Mouse (Mus musculus): ENCODE results near the gene Gsta2. TPM values are rescaled to one million over a fixed set of nuclear protein-coding genes. Genes with fewer than 3 reads are reported as not detected.
A peak's percentile ranks its signal among the peaks of the same experiment; 100 is the strongest.
"Not testable (repeated sequence)": the region's sequence is repeated elsewhere in the genome, so short reads cannot be mapped to it uniquely, and the experiment has no call there.

Gene Gsta2
- total and polyA plus RNA-seq, 2 experiments from 2014 or later: not detected

- H3K4me1 ChIP-seq (ENCODE audit: insufficient read depth, low read length); H3K27ac ChIP-seq (ENCODE audit: low read depth, low read length); H3K4me3 ChIP-seq (ENCODE audit: low read depth, low read length); H3K27me3 ChIP-seq (ENCODE audit: insufficient read depth, low read length); H3K9ac ChIP-seq (replicated peaks; ENCODE audit: low read length, poor library complexity, severe bottlenecking); H3K36me3 ChIP-seq (ENCODE audit: insufficient read depth, low read length); H3K9me3 ChIP-seq (ENCODE audit: low read length): not testable (repeated sequence)
- 6% methylated on average over 8 of the region's 8 CpGs for WGBS
- peak; percentile 87 for TF ChIP-seq CTCF (IDR thresholded peaks at IDR 0.05)
- H3K4me2 ChIP-seq (ENCODE audit: low read depth, low read length, poor library complexity, severe bottlenecking): peak overlapping the region; percentile 18; the same call in 1 of the 2 replicates
- DNase-seq (ENCODE audit: low spot score) (peak; percentile 51), ATAC-seq (ENCODE audit: low FRiP score) (peak; percentile 56)
Observed at GRCm38 (mm10) chr9:78340324-78340723, 15.3 kb downstream of the Gsta2 start.

- H3K9ac ChIP-seq (replicated peaks; ENCODE audit: low read length, poor library complexity, severe bottlenecking); H3K9me3 ChIP-seq (ENCODE audit: low read length); H3K27ac ChIP-seq (ENCODE audit: low read depth, low read length); H3K36me3 ChIP-seq (ENCODE audit: insufficient read depth, low read length); H3K4me3 ChIP-seq (ENCODE audit: low read depth, low read length); H3K27me3 ChIP-seq (ENCODE audit: insufficient read depth, low read length); ATAC-seq (ENCODE audit: low FRiP score); H3K4me2 ChIP-seq (ENCODE audit: low read depth, low read length, poor library complexity, severe bottlenecking); H3K4me1 ChIP-seq (ENCODE audit: insufficient read depth, low read length): not testable (repeated sequence)
- peak; percentile 18 for DNase-seq (ENCODE audit: low spot score)
Observed at GRCm38 (mm10) chr9:78337050-78337449, 18.5 kb downstream of the Gsta2 start.

- not testable (repeated sequence) for H3K4me3 ChIP-seq (ENCODE audit: low read depth, low read length); ATAC-seq (ENCODE audit: low FRiP score)
- WGBS: 82% methylated on average over 1 of the region's 1 CpGs
Observed at GRCm38 (mm10) chr9:78327289-78327688, 28.3 kb downstream of the Gsta2 start, which contains the start of gene Omt2b. Gene Omt2b (plus strand): TSS chr9:78327589.

GRCm38 (mm10) chr9:78319499-78319898 lies 36.1 kb downstream of the Gsta2 start:
- WGBS: 42% methylated on average over 1 of the region's 1 CpGs
- Histone ChIP-seq H3K27ac (ENCODE audit: low read depth, low read length) (no peak overlapping the region), H3K36me3 (ENCODE audit: insufficient read depth, low read length) (no peaks in the 10 kb centered on the region), H3K4me3 (ENCODE audit: low read depth, low read length) (no peak overlapping the region), H3K4me1 (ENCODE audit: insufficient read depth, low read length) (no peaks in the 10 kb centered on the region), H3K9ac (replicated peaks; ENCODE audit: low read length, poor library complexity, severe bottlenecking) (no peak overlapping the region), H3K27me3 (ENCODE audit: insufficient read depth, low read length) (no peaks in the 10 kb centered on the region), H3K4me2 (ENCODE audit: low read depth, low read length, poor library complexity, severe bottlenecking) (no peak overlapping the region), H3K9me3 (ENCODE audit: low read length) (no peaks in the 10 kb centered on the region)
- peak; percentile 61 for TF ChIP-seq CTCF (IDR thresholded peaks at IDR 0.05)
- no peak for DNase-seq (ENCODE audit: low spot score)
- no peak for ATAC-seq (ENCODE audit: low FRiP score)

More at GRCm38 (mm10) chr9:78327289-78327688, 28.3 kb downstream of the Gsta2 start, which contains the start of gene Omt2b:
- DNase-seq (ENCODE audit: low spot score); H3K4me2 ChIP-seq (ENCODE audit: low read depth, low read length, poor library complexity, severe bottlenecking); H3K9ac ChIP-seq (replicated peaks; ENCODE audit: low read length, poor library complexity, severe bottlenecking); H3K9me3 ChIP-seq (ENCODE audit: low read length); H3K4me1 ChIP-seq (ENCODE audit: insufficient read depth, low read length); H3K27ac ChIP-seq (ENCODE audit: low read depth, low read length); H3K36me3 ChIP-seq (ENCODE audit: insufficient read depth, low read length); H3K27me3 ChIP-seq (ENCODE audit: insufficient read depth, low read length): not testable (repeated sequence)

- WGBS: 82% methylated on average over 2 of the region's 2 CpGs
- no peaks in the 10 kb centered on the region for H3K27me3 ChIP-seq (ENCODE audit: insufficient read depth, low read length)
- no peak within 1 kb of the TSS for H3K27ac ChIP-seq (ENCODE audit: low read depth, low read length)
- no peak within 1 kb of the TSS for H3K4me3 ChIP-seq (ENCODE audit: low read depth, low read length)
- no peak for ATAC-seq (ENCODE audit: low FRiP score)
- H3K4me2 ChIP-seq (ENCODE audit: low read depth, low read length, poor library complexity, severe bottlenecking): no peak within 1 kb of the TSS
- no peak for DNase-seq (ENCODE audit: low spot score)
- TF ChIP-seq CTCF (IDR thresholded peaks at IDR 0.05): no peak
- H3K9me3 ChIP-seq (ENCODE audit: low read length): no peaks in the 10 kb centered on the region
- no peaks in the 10 kb centered on the region for H3K4me1 ChIP-seq (ENCODE audit: insufficient read depth, low read length)
- H3K36me3 ChIP-seq (ENCODE audit: insufficient read depth, low read length): no peaks in the 10 kb centered on the region
- no peak within 1 kb of the TSS for H3K9ac ChIP-seq (replicated peaks; ENCODE audit: low read length, poor library complexity, severe bottlenecking)
Observed at GRCm38 (mm10) chr9:78314696-78315095, 40.9 kb downstream of the Gsta2 start, which contains the start of gene Omt2a. Gene Omt2a (minus strand): TSS chr9:78314796.

- H3K27me3 ChIP-seq (ENCODE audit: insufficient read depth, low read length); H3K4me2 ChIP-seq (ENCODE audit: low read depth, low read length, poor library complexity, severe bottlenecking); H3K4me1 ChIP-seq (ENCODE audit: insufficient read depth, low read length); H3K36me3 ChIP-seq (ENCODE audit: insufficient read depth, low read length); H3K4me3 ChIP-seq (ENCODE audit: low read depth, low read length); DNase-seq (ENCODE audit: low spot score); H3K9me3 ChIP-seq (ENCODE audit: low read length); H3K27ac ChIP-seq (ENCODE audit: low read depth, low read length); ATAC-seq (ENCODE audit: low FRiP score); H3K9ac ChIP-seq (replicated peaks; ENCODE audit: low read length, poor library complexity, severe bottlenecking): not testable (repeated sequence)
- WGBS: 85% methylated on average over 2 of the region's 3 CpGs
Observed at GRCm38 (mm10) chr9:78308122-78308521, 47.5 kb downstream of the Gsta2 start.

- H3K4me3 ChIP-seq (ENCODE audit: low read depth, low read length); H3K36me3 ChIP-seq (ENCODE audit: insufficient read depth, low read length); H3K27ac ChIP-seq (ENCODE audit: low read depth, low read length); H3K9me3 ChIP-seq (ENCODE audit: low read length); H3K27me3 ChIP-seq (ENCODE audit: insufficient read depth, low read length); H3K4me1 ChIP-seq (ENCODE audit: insufficient read depth, low read length); H3K4me2 ChIP-seq (ENCODE audit: low read depth, low read length, poor library complexity, severe bottlenecking); ATAC-seq (ENCODE audit: low FRiP score); DNase-seq (ENCODE audit: low spot score); H3K9ac ChIP-seq (replicated peaks; ENCODE audit: low read length, poor library complexity, severe bottlenecking): not testable (repeated sequence)
- WGBS: 58% methylated on average over 1 of the region's 1 CpGs
Observed at GRCm38 (mm10) chr9:78299143-78299542, 56.4 kb downstream of the Gsta2 start.
